Mouse (Mus musculus): Measurements from ENCODE around the gene Ldhb. TPM values are rescaled to one million over a fixed set of nuclear protein-coding genes. Genes with fewer than 3 reads are reported as not detected.
A peak's percentile ranks its signal among the peaks of the same experiment; 100 is the strongest.

Gene Ldhb
- total and polyA plus RNA-seq, 3 experiments = 0.25 to 0.59 TPM; not detected in 1

GRCm38 (mm10) chr6:142485478-142486123, 22.2 kb downstream of the Ldhb start:
- TF ChIP-seq CTCF (conservative IDR thresholded peaks at IDR 0.05 in 1 of 2, IDR thresholded peaks at IDR 0.05 in 1 of 2; ENCODE audit: low read depth in 2 of 2, low read length in 2 of 2) (no peak), POLR2A (IDR thresholded peaks at IDR 0.05; ENCODE audit: low read depth, low read length) (no peak), HCFC1 (IDR thresholded peaks at IDR 0.05; ENCODE audit: low read depth, low read length) (no peak), POLR2AphosphoS2 (IDR thresholded peaks at IDR 0.05; ENCODE audit: low read depth, low read length) (no peak), JUND (conservative IDR thresholded peaks at IDR 0.05; ENCODE audit: low read depth, low read length) (no peak), MAFK (IDR thresholded peaks at IDR 0.05; ENCODE audit: insufficient replicate concordance, low read length) (no peak), PAX5 (IDR thresholded peaks at IDR 0.05; ENCODE audit: low read length) (no peak), MAX (IDR thresholded peaks at IDR 0.05; ENCODE audit: low read length) (no peak), GABPA (IDR thresholded peaks at IDR 0.05; ENCODE audit: insufficient replicate concordance, low read depth, low read length) (no peak), EP300 (IDR thresholded peaks at IDR 0.05; ENCODE audit: low read length) (no peak), ZC3H11A (IDR thresholded peaks at IDR 0.05; ENCODE audit: low read depth, low read length) (no peak), IRF4 (IDR thresholded peaks at IDR 0.05; ENCODE audit: low read depth, low read length) (no peak), USF2 (conservative IDR thresholded peaks at IDR 0.05; ENCODE audit: low read depth, low read length) (no peak), JUN (IDR thresholded peaks at IDR 0.05; ENCODE audit: insufficient read depth, low read depth, low read length) (no peak), NRF1 (IDR thresholded peaks at IDR 0.05; ENCODE audit: low read depth, low read length) (no peak), CHD1 (IDR thresholded peaks at IDR 0.05; ENCODE audit: low read depth, low read length) (no peak)
- peak; percentile 14 for DNase-seq (ENCODE audit: extremely low read depth)
- no peak overlapping the region for H3K9ac ChIP-seq (ENCODE audit: insufficient read depth, low read depth)
- dilution Hi-C loops (cut with MboI; ENCODE audit: extremely low pct_ligation_motif_present, extremely low pct_unique_long_range_greater_than_20kb, low sequenced_read_pairs) = no loop called here
- peaks cover 0 to 16% of the 10 kb centered on the region in 2 experiments; a peak in 2 of 4 replicates for H3K4me1 ChIP-seq (ENCODE audit: control insufficient read depth in 1 of 2, insufficient read depth in 2 of 2)
- no peaks in the 10 kb centered on the region for H3K79me2 ChIP-seq (replicated peaks; ENCODE audit: control insufficient read depth, extremely low read depth, insufficient read depth, poor library complexity, severe bottlenecking)
- H3K27me3 ChIP-seq (replicated peaks) = no peaks in the 10 kb centered on the region
- no peak overlapping the region for H3K4me2 ChIP-seq (ENCODE audit: insufficient read depth, low read depth, poor library complexity, severe bottlenecking)
- H3K36me3 ChIP-seq (replicated peaks in 1 of 2; ENCODE audit: control insufficient read depth in 1 of 2, insufficient read depth in 1 of 2, low read length in 1 of 2) = no peaks in the 10 kb centered on the region
- H3K4me3 ChIP-seq (replicated peaks in 1 of 3; ENCODE audit: low read depth in 2 of 3, low read length in 2 of 3, poor library complexity in 1 of 3) = no peak overlapping the region
- H3K27ac ChIP-seq (ENCODE audit: insufficient read depth, low read depth) = no peak overlapping the region
- in situ Hi-C loops (cut with MboI; ENCODE audit: low pct_ligation_motif_present, low pct_unique_long_range_greater_than_20kb, low sequenced_read_pairs) = no loop called here
- no peaks in the 10 kb centered on the region for H3K9me3 ChIP-seq (replicated peaks; ENCODE audit: low read length)

GRCm38 (mm10) chr6:142477239-142477638, 30.5 kb downstream of the Ldhb start:
- dilution Hi-C loops (cut with MboI; ENCODE audit: extremely low pct_ligation_motif_present, extremely low pct_unique_long_range_greater_than_20kb, low sequenced_read_pairs) (no loop called here), in situ Hi-C loops (cut with MboI; ENCODE audit: low pct_ligation_motif_present, low pct_unique_long_range_greater_than_20kb, low sequenced_read_pairs) (no loop called here)
- no peaks in the 10 kb centered on the region for H3K27me3 ChIP-seq (replicated peaks)
- no peaks in the 10 kb centered on the region for H3K79me2 ChIP-seq (replicated peaks; ENCODE audit: control insufficient read depth, extremely low read depth, insufficient read depth, poor library complexity, severe bottlenecking)
- TF ChIP-seq GABPA (IDR thresholded peaks at IDR 0.05; ENCODE audit: insufficient replicate concordance, low read depth, low read length) (no peak), KAT2A (IDR thresholded peaks at IDR 0.05; ENCODE audit: insufficient replicate concordance, low read length) (no peak), POLR2AphosphoS2 (IDR thresholded peaks at IDR 0.05; ENCODE audit: low read depth, low read length) (no peak), ZC3H11A (IDR thresholded peaks at IDR 0.05; ENCODE audit: low read depth, low read length) (no peak), ZMIZ1 (IDR thresholded peaks at IDR 0.05; ENCODE audit: low read depth, low read length) (no peak), ZKSCAN1 (IDR thresholded peaks at IDR 0.05; ENCODE audit: borderline replicate concordance, low read depth, low read length) (no peak), RAD21 (IDR thresholded peaks at IDR 0.05; ENCODE audit: low read depth, low read length) (peak; percentile 59), E2F4 (IDR thresholded peaks at IDR 0.05; ENCODE audit: insufficient replicate concordance, low read depth, low read length) (no peak), MAFK (IDR thresholded peaks at IDR 0.05; ENCODE audit: insufficient replicate concordance, low read length) (no peak), SMC3 (IDR thresholded peaks at IDR 0.05; ENCODE audit: low read depth, low read length) (peak; percentile 67), BHLHE40 (IDR thresholded peaks at IDR 0.05; ENCODE audit: low read depth, low read length) (no peak), UBTF (IDR thresholded peaks at IDR 0.05; ENCODE audit: low read depth, low read length) (no peak), CTCF (conservative IDR thresholded peaks at IDR 0.05 in 1 of 2, IDR thresholded peaks at IDR 0.05 in 1 of 2; ENCODE audit: low read depth in 2 of 2, low read length in 2 of 2) (peak in 1 of 2 experiments; percentile 59; a peak in 3 of 4 replicates), SIN3A (IDR thresholded peaks at IDR 0.05; ENCODE audit: low read length) (no peak)
- no peak overlapping the region for H3K27ac ChIP-seq (ENCODE audit: insufficient read depth, low read depth)
- H3K4me2 ChIP-seq (ENCODE audit: insufficient read depth, low read depth, poor library complexity, severe bottlenecking) = no peak overlapping the region
- DNase-seq (ENCODE audit: extremely low read depth) = peak; percentile 16
- H3K36me3 ChIP-seq (replicated peaks in 1 of 2; ENCODE audit: control insufficient read depth in 1 of 2, insufficient read depth in 1 of 2, low read length in 1 of 2) = no peaks in the 10 kb centered on the region
- H3K4me1 ChIP-seq (ENCODE audit: control insufficient read depth in 1 of 2, insufficient read depth in 2 of 2) = no peaks in the 10 kb centered on the region
- no peaks in the 10 kb centered on the region for H3K9me3 ChIP-seq (replicated peaks; ENCODE audit: low read length)
- H3K9ac ChIP-seq (ENCODE audit: insufficient read depth, low read depth) = no peak overlapping the region
- no peak overlapping the region for H3K4me3 ChIP-seq (replicated peaks in 1 of 3; ENCODE audit: low read depth in 2 of 3, low read length in 2 of 3, poor library complexity in 1 of 3)
